Mouse (Mus musculus): ENCODE data around the gene Auts2.

GRCm38 (mm10) chr5:131427734-131428413 lies 1115.3 kb downstream of the Auts2 start:
- TF ChIP-seq CTCF (IDR thresholded peaks at IDR 0.05; ENCODE audit: low read depth) (peak; percentile 72), EP300 (IDR thresholded peaks at IDR 0.05; ENCODE audit: low read depth) (no peak)
